Mouse (Mus musculus): ENCODE data around the gene Ddx23.

Gene Ddx23

DNA sequence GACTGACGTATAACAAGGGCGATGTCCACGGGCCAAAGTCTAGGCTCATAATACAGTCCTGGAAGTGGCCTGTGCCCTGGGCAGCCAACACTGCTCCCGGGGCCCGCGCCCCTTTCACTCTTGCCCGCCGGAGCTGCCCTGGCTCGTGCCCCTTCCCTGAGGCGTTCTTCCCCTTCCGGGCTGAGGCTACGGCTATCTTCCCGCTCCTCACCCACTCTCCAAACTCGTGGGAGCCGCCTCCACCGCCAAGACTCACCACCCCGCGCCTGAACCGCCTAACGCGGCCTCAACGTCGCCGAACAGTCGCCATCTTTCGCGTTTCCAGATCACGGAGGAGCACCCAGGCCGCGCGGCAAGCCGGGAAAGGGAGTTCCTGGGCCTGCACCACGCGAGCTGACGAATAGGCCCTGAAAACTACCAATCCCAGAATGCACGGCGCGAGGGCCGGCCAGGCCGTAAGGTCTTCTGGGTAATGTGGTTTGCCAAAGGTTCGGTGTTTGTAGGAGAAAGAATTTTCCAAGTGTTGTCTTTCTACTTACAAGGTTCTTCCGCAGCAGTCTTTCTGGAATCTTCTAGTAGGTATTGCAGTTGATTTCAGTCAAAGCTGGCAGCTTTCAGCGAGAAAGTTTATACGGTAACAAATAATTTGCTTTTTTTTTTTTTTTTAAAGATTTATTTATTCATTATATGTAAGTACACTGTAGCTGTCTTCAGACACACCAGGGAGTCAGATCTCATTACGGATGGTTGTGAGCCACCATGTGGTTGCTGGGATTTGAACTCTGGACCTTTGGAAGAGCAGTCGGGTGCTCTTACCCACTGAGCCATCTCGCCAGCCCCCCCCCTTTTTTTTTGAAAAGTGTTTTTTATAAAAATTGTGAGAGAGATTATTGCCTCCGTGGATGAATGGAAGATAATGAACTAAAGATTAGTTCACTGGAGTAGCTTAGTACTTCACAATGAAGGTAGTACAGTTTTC, at the start of gene Ddx23:
Gene Ddx23, minus strand, starts transcription at position 328 of the 979 bp plus-strand sequence.
- peak; percentile 94 for DNase-seq

DNA sequence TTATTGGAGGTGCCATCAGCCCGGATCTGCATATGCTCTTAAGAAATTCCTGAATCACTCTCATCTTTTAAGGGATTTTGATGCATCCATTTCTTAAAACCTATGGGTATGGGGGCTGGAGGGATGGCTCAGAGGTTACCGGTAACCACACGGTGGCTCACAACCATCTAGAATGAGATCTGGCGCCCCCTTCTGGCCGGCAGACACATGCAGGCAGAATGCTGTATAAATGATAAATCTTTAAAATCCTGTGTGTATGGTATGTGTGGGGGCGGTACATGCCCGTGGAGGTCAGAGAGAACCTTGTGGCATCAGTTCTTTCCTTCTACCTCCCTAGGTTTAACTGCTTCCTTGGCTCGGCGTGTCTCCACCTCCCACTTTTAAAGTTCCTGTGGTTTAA, 47.7 kb upstream of the Ddx23 start:
- peak; percentile 42 for DNase-seq

DNA sequence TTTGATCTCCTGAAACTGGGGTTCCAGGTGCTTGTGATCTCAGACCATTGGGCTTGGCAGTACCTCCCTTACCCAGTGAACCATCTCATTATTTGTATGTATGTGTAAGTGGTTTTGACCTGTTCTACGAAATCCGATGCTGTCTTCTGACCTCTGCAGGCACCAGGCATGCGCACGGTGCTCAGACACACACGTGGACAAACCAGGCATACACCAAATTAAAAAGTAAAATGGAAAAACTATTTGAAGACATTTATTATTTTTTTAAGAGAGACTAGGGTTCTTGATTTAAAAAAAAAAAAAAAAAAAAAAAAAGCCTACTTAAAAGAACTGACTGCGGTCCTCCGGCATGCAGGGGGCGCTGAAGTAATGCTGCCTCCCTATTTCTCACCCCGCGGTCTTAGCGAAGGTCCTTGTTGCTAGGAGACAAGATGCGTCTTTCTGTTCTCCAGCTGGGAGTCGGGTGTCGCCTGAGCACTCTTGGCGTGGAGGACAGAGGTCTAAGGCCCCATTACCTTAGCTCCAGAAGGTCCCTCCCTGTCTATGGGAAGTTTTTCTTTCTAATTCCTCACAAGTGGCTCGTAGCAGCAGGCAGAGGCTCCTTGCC, 45.2 kb upstream of the Ddx23 start, which contains the start of gene Ccdc65:
Gene Ccdc65, plus strand, starts transcription at position 442 of the 607 bp plus-strand sequence.
- peak; percentile 83 for DNase-seq

DNA sequence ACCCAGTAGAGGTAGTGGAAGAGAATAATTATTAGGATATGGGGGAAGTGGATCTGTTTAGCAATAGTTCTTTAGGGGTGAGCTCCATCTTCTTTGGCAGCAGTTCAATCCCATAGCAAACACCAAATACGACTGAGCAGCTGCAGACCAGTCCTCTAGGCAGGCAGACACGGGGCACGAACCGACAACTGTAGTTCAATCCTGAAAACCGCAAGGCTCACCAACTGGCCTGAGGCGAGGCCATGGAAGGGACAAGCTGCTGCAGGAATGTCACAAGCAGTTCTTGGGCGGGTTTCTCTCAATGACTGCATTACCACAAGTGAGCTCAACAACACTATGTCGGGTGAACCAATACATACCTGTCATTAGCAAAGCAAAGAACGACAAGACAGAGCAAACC, 41.6 kb upstream of the Ddx23 start:
- DNase-seq = no peak

DNA sequence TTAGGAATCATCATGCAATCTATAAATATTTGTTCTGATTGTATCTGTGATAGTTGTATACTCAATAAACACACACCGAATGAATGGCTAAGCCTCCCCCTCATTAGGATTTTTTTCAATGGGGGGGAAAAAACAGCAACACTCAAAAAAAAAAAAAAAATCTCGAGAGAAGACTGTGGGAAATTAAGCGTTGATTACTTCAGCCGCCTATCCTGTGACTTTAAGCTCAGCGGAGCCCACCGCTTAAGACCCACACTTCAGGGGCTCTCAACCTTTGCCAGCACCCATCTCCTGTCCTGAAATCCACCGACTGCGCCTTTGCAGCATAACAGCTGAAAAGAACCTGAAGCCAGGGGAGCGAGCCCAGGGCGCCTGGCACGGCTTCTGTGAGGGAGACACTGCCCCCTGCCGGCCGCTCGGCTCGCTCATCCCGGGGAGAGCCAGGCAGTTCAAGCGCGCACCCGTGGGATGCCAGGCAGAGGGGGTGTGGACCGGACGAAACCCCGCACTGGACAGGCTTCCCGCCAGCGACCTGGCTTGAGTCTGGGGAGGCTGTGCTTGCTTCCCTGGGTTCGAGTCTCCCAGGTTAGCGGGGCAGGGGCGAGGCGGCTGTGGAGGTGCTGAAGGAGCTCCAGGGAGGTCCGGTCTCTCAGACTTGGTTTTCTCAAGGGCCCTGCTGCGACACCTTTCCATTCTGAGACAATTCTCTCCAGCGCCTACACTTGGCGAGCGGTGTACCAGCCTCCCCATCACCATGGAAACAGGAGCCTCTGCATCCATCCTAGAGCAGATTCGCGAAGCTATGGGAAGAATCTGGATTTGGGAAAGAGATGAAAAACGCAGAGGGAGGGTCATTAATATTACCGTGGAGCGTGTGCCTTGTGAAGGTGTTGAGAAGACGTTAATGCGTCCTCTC, 36.8 kb upstream of the Ddx23 start:
- DNase-seq = peak; percentile 84

DNA sequence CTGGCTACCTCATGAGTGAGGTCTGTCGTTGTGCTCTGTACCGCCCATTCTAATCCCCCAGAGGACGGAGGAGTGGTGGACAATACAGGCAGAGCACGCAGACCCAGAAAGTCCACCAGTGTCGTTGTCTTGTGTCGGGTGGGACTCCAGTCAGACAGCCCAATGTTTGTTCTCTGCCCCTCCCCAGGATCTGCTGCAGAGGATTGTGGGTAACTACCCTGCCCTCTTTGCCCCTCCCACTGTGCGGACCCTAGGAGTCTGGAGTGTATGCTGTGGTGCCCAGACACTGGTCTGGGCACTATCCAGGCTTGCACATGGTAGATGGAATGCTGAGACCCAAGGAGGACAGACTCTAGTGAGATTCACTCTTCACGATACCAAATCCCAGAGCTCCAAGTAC, 33.5 kb upstream of the Ddx23 start:
- no peak for DNase-seq

DNA sequence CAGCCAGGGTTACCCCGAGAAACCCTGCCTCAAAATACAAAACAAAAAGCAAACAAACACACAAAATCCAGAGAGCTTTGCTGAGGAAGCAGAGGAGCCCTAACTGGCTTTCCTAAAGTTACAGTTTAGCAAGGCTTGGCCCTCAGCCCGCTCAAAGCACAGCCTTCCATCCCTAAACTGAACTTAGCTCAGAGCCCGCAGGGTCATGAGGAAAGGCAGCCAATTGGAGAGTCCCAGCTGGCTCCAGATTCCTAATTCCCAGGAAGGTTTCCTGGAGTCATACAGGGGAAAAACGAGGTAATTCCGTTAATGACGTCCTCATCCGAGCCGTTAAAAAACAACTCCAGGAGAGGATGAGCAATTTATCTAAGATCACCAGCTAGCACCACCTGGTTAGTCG, 33.0 kb upstream of the Ddx23 start:
- DNase-seq = no peak

DNA sequence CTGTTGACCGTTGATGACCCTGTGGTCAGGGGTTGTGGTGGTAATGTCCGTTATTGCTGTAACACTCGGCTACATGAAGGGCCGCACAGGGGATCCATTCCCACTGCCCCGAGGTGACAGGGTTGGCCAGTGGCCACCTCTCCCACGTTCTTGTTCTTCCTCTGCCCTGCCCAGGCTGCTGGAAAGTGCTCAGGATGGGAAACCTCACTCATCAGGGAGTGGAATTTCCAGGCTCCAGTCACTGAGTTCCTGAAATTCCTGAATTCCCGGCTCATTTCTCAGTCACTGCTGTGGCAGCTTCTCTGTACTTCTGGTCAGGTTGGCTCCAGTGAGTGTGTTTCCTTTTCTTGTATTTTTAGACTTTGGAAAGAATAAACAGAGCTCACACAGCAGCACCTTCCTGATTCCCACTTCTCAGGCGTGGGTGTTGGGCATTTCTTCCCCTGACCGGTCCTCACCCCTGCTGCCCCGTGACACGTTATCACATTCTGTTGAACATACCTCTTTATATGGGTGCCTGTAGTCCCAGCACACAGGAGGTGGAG, 29.5 kb upstream of the Ddx23 start:
- no peak for DNase-seq

DNA sequence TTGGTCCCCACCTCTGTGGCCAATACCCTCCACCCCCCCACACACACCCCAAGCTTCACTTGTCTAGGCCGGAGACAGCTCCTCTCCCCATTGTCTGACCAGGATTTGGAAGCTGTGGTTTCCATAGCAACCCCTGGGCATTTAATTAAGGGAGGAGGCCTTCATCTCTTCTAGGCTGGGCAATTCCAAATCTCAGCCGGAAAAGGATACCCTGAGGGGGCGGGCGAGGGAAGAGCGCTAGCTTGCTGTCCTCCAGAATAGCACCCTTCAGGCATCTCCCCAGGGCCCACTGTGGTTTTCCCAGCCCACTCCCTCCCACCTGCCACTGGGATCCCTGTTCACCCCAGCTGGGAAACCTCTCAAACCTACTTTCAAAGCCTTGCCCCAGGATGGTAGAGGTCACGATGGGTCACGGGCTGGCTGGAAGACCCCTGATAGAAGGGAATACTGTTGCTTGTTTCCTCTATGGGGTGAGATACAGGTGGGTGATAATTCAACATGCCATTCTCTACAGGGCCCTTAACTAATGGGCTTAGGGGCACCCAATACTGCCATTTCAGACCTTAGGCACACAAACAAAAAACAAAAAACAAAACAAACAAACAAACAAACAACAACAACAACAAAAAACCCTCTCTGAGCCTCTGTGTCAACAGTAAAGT, 28.9 kb upstream of the Ddx23 start:
- no peak for DNase-seq

DNA sequence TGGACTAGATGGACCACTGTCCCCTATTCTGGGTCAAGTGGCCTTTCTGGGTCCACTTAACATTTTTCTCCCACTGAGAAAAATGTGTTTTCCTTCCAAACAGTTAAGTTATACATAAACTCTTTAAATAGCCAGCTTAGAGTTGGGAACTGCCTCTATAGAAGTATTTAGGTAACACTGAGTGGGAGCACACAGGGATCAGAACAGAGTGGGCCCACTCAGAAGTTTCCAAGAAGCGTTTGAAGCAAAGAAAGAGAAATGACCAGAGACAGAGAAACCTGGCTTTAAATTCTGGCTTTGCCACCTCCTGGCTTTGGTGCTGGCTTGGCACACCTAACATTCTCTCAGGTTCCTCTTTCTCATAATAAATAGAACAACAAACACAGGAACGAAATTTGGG, 27.0 kb upstream of the Ddx23 start:
- DNase-seq = no peak

DNA sequence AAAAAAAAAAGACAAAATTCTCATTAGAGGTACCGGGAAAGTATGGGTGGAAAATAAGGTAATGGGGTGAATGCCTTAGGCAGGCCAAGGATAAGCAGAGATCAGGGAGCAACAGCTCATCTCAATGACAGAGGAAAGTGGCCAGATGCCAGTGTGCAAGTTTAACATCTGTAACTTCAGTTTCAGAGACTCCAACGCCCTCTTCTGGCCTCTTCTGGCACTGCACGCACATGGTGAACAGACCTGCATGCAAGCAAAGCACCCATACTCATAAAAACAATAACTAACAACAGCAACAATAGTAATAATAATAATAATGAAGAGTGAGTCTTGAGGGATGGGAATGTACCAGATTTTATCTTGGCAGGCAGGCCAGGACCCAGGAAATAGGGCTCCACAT, 23.2 kb upstream of the Ddx23 start:
- DNase-seq = no peak

DNA sequence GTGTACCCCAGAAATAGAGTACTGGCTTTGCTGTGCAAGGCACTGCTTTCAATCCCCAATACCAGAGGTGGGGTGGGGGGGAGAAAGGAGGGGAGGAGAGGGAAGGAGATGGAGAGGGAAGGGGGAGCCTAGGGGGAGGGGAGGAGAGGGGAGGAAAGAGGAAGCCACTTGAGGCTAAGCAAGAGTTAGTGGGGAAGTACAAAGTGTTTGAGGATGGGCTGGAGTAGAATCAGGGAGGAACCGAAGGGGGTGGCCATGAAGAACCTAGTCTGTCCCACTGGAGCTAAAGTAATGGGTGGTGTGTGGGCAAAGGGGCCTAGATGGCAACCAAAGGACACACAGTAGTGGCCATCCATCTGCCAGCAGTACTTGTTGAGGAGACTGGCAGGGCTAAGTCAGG, 21.1 kb upstream of the Ddx23 start:
- no peak for DNase-seq

DNA sequence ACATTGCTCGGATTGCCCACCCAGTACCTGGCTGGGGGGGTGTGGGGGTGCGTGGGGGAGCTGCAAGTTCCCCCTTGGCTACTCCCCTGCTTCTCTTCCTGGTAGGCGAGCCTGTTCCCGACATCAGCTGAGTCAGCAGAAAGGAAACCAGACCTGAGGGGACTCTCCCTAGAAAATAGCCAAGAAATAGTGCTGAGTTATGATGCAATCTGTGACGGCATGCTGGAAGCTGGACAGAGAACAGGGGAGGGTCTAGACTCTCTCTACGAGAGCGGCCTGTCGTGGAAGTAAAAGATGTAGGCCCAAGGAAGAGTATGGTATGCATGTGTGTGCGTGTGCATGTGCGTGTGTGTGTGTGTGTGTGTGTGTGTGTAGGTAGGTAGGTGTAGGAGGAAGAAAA, 20.5 kb upstream of the Ddx23 start:
- no peak for DNase-seq

DNA sequence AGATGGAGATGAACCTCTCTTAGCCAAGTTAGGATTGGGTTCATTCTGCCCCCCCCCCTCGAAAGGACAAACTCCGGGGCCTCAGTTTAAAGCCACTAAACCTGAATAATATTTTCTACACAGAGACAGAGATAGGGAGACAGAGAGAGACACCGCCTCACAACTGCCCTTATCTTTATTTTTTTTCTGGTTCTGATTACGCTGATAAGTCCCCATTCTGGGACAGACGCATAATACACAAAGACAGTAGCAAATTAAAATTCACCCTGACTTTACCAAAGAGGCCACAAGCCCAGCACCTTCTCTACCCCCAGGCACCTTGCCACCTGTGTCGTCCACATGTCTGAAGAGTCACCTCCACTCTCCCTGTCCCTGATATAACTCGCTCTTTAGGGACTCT, 18.9 kb upstream of the Ddx23 start:
- DNase-seq = no peak

DNA sequence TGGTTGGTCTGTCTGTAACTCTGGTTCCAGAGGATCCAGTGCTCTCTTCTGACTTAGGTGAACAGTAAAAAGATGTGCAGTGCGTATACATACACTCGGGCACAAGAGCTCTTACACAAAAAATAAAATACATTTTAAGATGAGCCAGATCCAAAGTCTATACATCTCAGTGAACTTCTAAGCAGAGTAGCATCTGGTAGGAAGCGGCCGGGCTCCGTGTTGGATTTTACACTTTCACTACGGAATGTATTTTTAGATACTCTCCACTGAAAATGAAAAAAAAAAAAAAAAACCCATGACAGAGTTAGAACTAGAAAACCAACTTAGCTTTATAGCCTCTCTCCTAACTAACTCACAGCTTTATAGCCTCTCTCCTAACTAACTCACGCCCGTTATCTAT, 18.0 kb upstream of the Ddx23 start:
- no peak for DNase-seq

DNA sequence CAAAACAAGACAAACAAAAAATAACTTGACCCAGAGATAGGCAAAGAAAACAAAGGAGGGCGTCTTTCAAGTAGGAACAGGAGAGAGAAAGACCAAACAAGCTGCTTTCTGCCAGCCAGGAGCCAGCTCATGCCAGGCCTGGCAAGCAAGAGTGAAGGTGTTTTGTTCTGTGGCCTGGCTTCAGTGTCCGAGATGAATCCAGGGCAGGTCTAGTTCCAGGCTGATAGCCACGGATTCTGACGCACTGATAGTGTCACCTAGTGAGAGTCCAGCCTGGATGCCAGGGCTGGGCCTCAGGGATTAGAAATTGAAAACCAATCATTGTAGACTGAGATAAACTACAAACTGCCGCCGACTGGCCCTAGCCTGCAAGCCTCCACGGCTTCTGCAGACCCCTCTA, 15.3 kb upstream of the Ddx23 start:
- no peak for DNase-seq

DNA sequence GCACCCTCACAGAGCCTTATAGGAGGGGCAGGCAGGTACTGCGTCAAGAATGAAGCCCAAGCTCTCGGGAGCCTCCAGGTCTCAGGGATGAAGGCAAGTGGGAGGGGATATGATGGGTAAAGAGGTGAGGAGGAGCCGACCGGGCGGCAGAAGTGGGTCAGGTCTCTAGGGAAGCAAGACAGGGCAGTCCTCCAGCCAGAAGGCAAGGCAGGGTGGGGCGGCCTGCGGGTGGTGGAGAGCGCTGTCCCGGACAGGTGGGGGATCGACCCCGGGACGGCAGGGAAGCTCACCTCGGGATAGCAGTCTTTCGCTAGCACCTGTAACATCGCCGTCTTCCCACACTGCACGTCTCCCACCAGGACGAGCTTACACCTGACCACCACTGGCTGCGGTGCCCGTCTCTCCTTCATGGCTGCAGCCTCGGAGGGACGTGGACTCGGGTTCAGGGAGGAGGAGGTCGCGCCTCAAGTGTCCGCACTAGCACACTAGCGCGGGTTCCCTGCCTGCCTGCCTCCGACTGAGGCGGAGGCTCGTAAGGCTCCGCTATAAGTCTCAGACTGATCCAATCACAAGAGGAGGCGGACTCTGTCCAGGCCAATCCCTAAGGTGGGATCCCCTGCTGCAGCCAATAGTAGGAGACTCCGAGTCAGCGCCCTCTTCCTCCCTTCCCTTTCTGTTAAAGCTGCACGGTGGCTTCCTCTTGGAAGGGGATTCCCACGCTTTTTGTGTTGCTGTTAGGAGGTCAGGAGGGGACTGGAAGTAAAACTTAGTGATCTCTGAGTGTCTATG, 14.4 kb upstream of the Ddx23 start, which contains the start of gene Rnd1:
Gene Rnd1, minus strand, starts transcription at position 522 of the 789 bp plus-strand sequence.
- DNase-seq = peak; percentile 93

DNA sequence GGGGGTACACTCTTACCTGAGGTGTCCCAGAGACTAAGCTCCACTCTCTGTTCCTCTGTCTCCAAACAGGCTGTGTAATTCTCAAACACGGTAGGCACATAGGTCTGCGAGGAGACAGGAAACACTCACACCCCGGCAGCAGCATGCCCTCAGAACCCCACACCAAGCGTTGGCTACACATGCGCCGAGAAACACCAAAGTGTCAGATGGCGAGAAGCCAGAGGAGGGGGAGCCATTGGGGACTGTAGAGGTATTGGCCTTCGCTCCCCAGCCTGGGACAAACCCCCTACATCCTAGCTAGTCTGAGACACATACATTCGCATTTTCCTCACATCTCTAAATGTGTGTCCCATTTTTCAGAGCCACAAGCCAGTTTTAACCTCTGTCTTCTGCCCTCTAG, 13.8 kb upstream of the Ddx23 start:
- peak; percentile 73 for DNase-seq

DNA sequence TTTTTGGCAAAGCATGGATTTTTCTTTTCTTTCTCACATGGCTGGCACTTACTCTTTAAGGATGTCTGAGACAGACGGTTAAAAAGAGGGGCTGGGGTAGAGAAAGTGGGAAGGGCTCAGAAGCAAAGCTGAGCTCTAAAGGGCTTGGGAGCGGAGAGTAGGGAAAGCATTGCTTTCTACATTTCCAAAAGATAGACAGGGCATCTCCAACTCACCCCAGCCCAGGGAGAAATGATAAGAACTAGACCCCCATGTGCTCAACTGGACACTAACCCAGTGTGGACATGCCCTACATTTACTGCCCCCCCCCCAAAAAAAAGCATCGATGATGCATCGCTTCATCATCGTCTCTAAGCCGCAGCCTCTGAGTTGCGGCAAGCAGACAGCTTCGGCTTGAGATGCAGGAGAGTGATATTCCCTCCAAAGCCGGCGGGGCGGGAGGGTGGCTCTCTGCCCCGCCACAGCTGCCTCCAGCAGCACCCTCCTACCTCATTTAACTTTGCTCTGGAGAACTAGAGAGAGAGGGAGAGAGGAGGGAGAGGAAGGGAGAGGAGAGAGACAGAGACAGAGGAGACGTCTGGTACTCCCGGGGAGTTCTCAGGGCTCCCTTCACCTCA, 13.0 kb upstream of the Ddx23 start:
- no peak for DNase-seq

DNA sequence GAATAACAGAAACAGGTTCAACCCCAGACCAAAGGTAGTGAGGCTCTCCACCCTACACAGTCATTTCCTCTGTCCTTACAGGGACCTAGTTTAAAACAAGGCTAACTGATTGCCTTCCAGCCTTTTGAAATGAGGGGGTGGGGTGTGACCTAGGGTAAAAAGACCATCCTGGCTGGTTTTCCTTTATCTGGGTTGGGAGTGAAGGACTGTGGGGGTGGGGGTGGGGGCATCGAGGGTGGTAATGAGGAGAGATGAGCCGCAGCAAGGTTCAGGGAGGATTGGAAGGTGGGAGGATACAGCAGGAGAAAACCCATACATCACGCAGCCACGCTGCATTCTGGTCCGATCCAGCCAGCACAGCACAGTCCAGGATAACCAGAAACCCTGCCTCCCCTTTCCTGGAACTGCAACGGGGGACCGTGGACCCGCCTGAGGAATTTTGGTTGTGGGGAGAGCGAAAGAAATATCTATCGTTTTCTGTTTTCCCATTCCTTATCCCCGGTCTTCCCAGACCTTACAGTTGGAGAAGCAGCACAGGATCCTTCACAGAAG, 12.4 kb upstream of the Ddx23 start:
- DNase-seq = no peak

All from cerebellum, adult 11-12 months (tissue).